Mouse (Mus musculus) activated CD4-positive, CD25-positive, alpha-beta regulatory T cell, adult 9 weeks (primary cell): ENCODE results near the gene Rbmxl2. TPM values are rescaled to one million over a fixed set of nuclear protein-coding genes. Genes with fewer than 3 reads are reported as not detected.

ENCODE experiments used
- polyA plus RNA-seq: library from polyadenylated mRNA; unstranded; fragments of 100-300 nt; shearing (Covaris generic); gene quantifications from one replicate; pipeline ENCODE4 v1.2.1, GENCODE M21; 2017

Rbmxl2 gene
- not detected for polyA plus RNA-seq

GRCm38 (mm10) chr7:107209204-107209860 is at the start of gene Rbmxl2:
TSS of gene Rbmxl2 (plus strand) at chr7:107209445.

GRCm38 (mm10) chr7:107166690-107167089 is 42.6 kb upstream of the Rbmxl2 start, which contains the start of gene Nlrp14:
TSS of gene Nlrp14 (plus strand) at chr7:107166990.

Other genes starting within 250 kb of the Rbmxl2 start
- gene Olfr6, start 245.5 kb upstream of the Rbmxl2 start, polyA plus RNA-seq: not detected
- not detected for gene Olfr711, start 234.0 kb upstream of the Rbmxl2 start, polyA plus RNA-seq
- gene Olfr2, start 203.4 kb upstream of the Rbmxl2 start, polyA plus RNA-seq: not detected
- gene Olfr713, start 178.3 kb upstream of the Rbmxl2 start, polyA plus RNA-seq: not detected
- gene Olfr714, start 138.5 kb upstream of the Rbmxl2 start, polyA plus RNA-seq: not detected
- gene Olfr17, start 116.2 kb upstream of the Rbmxl2 start, polyA plus RNA-seq: not detected
- not detected for gene Olfr715b, start 99.1 kb upstream of the Rbmxl2 start, polyA plus RNA-seq
- gene Olfr715, start 78.4 kb upstream of the Rbmxl2 start, polyA plus RNA-seq: not detected
- not detected for gene Olfr716, start 71.1 kb upstream of the Rbmxl2 start, polyA plus RNA-seq
- gene Nlrp14, start 42.5 kb upstream of the Rbmxl2 start, polyA plus RNA-seq: not detected
- not detected for gene Syt9, start 161.3 kb downstream of the Rbmxl2 start, polyA plus RNA-seq